Mouse (Mus musculus) heart, postnatal 14 days (tissue): Measurements from ENCODE around the gene Sarnp. TPM values are rescaled to one million over a fixed set of nuclear protein-coding genes. Genes with fewer than 3 reads are reported as not detected.

Source experiments
- total RNA-seq, 2 experiments: library from RNA; stranded (reverse); gene quantifications; 2 replicates each; pipeline ENCODE4 v1.2.3; 2021

Gene Sarnp
- total RNA-seq, 2 experiments from 2014 or later = 40.9 to 44.9 TPM

Other genes with a start within 250 kb of the Sarnp start
- 1 to 10 TPM; 6.8 to 7.8 TPM for gene Erbb3, start 227.7 kb upstream of the Sarnp start, total RNA-seq
- 100 to 1,000 TPM; 264 to 297 TPM for gene Rps26, start 190.6 kb upstream of the Sarnp start, total RNA-seq
- 1 to 10 TPM; 1.3 to 1.5 TPM for gene Ikzf4, start 171.3 kb upstream of the Sarnp start, total RNA-seq
- 10 to 100 TPM; 17.3 to 17.4 TPM for gene Suox, start 143.3 kb upstream of the Sarnp start, total RNA-seq
- gene Rab5b, start 121.1 kb upstream of the Sarnp start, total RNA-seq = 10 to 100 TPM; 66.5 to 71.8 TPM
- under 1 TPM; 0.66 to 0.93 TPM for gene Pmel, start 113.1 kb upstream of the Sarnp start, total RNA-seq
- gene Cdk2, start 112.3 kb upstream of the Sarnp start, total RNA-seq = 10 to 100 TPM; 18.9 to 19.9 TPM
- 10 to 100 TPM; 12.4 to 15.7 TPM for gene Dgka, start 72.5 kb upstream of the Sarnp start, total RNA-seq
- gene Pym1, start 69.4 kb upstream of the Sarnp start, total RNA-seq = 1 to 10 TPM; 8.5 to 9.0 TPM
- 1 to 10 TPM; 4.5 to 5.8 TPM for gene Mmp19, start 26.4 kb upstream of the Sarnp start, total RNA-seq
- 10 to 100 TPM; 37.9 to 38.7 TPM for gene Dnajc14, start 13.3 kb upstream of the Sarnp start, total RNA-seq
- gene Tmem198b, start 13.0 kb upstream of the Sarnp start, total RNA-seq = 10 to 100 TPM in 1 of 2 experiments, 1 to 10 TPM in 1; 8.6 to 11.1 TPM
- gene Ormdl2, start 4.3 kb downstream of the Sarnp start, total RNA-seq = 10 to 100 TPM in 1 of 2 experiments, 1 to 10 TPM in 1; 6.5 to 10.2 TPM
- 1 to 10 TPM; 2.8 TPM for gene Gdf11, start 74.4 kb downstream of the Sarnp start, total RNA-seq
- gene Cd63, start 83.7 kb downstream of the Sarnp start, total RNA-seq = 100 to 1,000 TPM; 127 to 131 TPM
- gene Rdh5, start 105.6 kb downstream of the Sarnp start, total RNA-seq = 1 to 10 TPM; 8.6 to 9.5 TPM
- gene Bloc1s1, start 106.7 kb downstream of the Sarnp start, total RNA-seq = 100 to 1,000 TPM; 177 to 183 TPM
- gene Itga7, start 116.5 kb downstream of the Sarnp start, total RNA-seq = 100 to 1,000 TPM; 163 to 167 TPM
- gene Mettl7b, start 143.7 kb downstream of the Sarnp start, total RNA-seq = not detected
- gene Olfr9, start 172.1 kb downstream of the Sarnp start, total RNA-seq = not detected
- not detected for gene Olfr763, start 193.5 kb downstream of the Sarnp start, total RNA-seq
- gene Olfr764-ps1, start 222.6 kb downstream of the Sarnp start, total RNA-seq = not detected
- gene Olfr765, start 232.7 kb downstream of the Sarnp start, total RNA-seq = not detected